Mouse (Mus musculus): Measurements from ENCODE around the gene Neurl1a. TPM values are rescaled to one million over a fixed set of nuclear protein-coding genes. Genes with fewer than 3 reads are reported as not detected.
"Not testable (repeated sequence)": the region's sequence is repeated elsewhere in the genome, so short reads cannot be mapped to it uniquely, and the experiment has no call there.

Neurl1a gene
- polyA plus RNA-seq, 1 experiment from 2014 or later = 2.7 TPM

- TF ChIP-seq CTCF (IDR thresholded peaks at IDR 0.05; ENCODE audit: low read depth) = no peak
- peak overlapping the region; percentile 66 for H3K4me2 ChIP-seq (ENCODE audit: low read length)
- H3K9me3 ChIP-seq (replicated peaks; ENCODE audit: low read length) = no peaks in the 10 kb centered on the region
- H3K36me3 ChIP-seq (ENCODE audit: insufficient read depth, low read length) = 0 out of 2 replicates have a peak, but pooled peaks cover 5% of the 10 kb centered on the region
- no peaks in the 10 kb centered on the region for H3K27me3 ChIP-seq (ENCODE audit: insufficient read depth, low read length)
- ATAC-seq (replicated peaks; ENCODE audit: low FRiP score, low read depth) (no peak; the same call in 1 of the 2 replicates), DNase-seq (ENCODE audit: low spot score) (peak; percentile 40)
- peaks cover 9% of the 10 kb centered on the region; the same call in 1 of the 2 replicates for H3K4me1 ChIP-seq (replicated peaks; ENCODE audit: insufficient read depth, low read length)
- peak overlapping the region; percentile 69 for H3K9ac ChIP-seq (ENCODE audit: low read depth, low read length)
- H3K4me3 ChIP-seq (replicated peaks; ENCODE audit: low read depth, low read length) = peak overlapping the region; percentile 42
- 25% methylated on average over 6 of the region's 6 CpGs for WGBS
- peak overlapping the region; percentile 80 for H3K27ac ChIP-seq
Observed at GRCm38 (mm10) chr19:47137051-47137581, 41.5 kb upstream of the Neurl1a start.

DNA sequence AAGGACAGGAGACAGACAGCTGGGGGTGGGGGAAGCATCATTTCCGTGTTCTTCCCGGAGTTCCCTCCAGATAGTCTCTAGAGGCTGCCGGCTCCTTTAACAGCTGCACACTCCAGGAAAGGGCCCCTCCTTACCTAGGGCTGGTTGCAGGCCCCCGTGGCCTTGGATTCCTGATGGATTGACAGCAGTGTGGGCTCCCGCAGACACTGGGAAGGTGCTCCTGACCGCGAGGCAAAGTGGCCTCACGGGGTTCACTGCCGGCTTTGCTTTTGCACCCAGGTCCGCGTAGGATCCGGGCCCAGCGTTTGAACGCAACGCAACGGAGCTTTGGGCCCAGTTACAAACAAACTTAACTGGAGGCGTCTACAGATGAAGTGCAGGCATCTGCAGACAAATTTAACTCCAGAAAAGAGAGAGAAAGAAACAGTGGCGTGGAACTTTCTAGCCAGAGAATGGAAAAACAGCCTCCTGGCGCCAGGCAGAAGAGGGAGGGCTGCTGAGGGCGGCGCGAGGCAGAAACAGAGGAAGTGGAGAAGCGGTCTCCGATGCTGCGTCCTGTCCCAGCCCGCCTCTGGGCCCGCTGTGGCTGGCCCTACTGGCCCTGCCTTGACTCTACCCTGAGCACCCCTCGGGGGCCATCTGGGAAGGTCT, 40.7 kb upstream of the Neurl1a start, which contains the start of gene Calhm2:
TSS of gene Calhm2 (minus strand) at position 524 of the 651 bp plus-strand sequence.
- WGBS = 5% methylated on average over 28 of the region's 28 CpGs
- no peaks in the 10 kb centered on the region for H3K9me3 ChIP-seq (replicated peaks; ENCODE audit: low read length)
- peaks cover 9% of the 10 kb centered on the region; the same call in 1 of the 2 replicates for H3K4me1 ChIP-seq (replicated peaks; ENCODE audit: insufficient read depth, low read length)
- H3K4me3 ChIP-seq (replicated peaks; ENCODE audit: low read depth, low read length) = peak within 1 kb of the TSS; percentile 42
- peak; percentile 86 for DNase-seq (ENCODE audit: low spot score)
- peak; percentile 52 for ATAC-seq (replicated peaks; ENCODE audit: low FRiP score, low read depth)
- H3K9ac ChIP-seq (ENCODE audit: low read depth, low read length) = peak within 1 kb of the TSS; percentile 69
- H3K27me3 ChIP-seq (ENCODE audit: insufficient read depth, low read length) = no peaks in the 10 kb centered on the region
- peak within 1 kb of the TSS; percentile 66 for H3K4me2 ChIP-seq (ENCODE audit: low read length)
- TF ChIP-seq CTCF (IDR thresholded peaks at IDR 0.05; ENCODE audit: low read depth) = no peak
- H3K27ac ChIP-seq = peak within 1 kb of the TSS; percentile 80
- no peaks in the 10 kb centered on the region for H3K36me3 ChIP-seq (ENCODE audit: insufficient read depth, low read length)

GRCm38 (mm10) chr19:47139611-47140010, 39.0 kb upstream of the Neurl1a start:
- not testable (repeated sequence) for H3K4me1 ChIP-seq (replicated peaks; ENCODE audit: insufficient read depth, low read length); H3K27ac ChIP-seq; H3K4me3 ChIP-seq (replicated peaks; ENCODE audit: low read depth, low read length); ATAC-seq (replicated peaks; ENCODE audit: low FRiP score, low read depth); H3K4me2 ChIP-seq (ENCODE audit: low read length); H3K27me3 ChIP-seq (ENCODE audit: insufficient read depth, low read length); H3K36me3 ChIP-seq (ENCODE audit: insufficient read depth, low read length); H3K9me3 ChIP-seq (replicated peaks; ENCODE audit: low read length); H3K9ac ChIP-seq (ENCODE audit: low read depth, low read length)
- peak; percentile 24 for TF ChIP-seq CTCF (IDR thresholded peaks at IDR 0.05; ENCODE audit: low read depth)
- WGBS = 32% methylated on average over 7 of the region's 7 CpGs
- peak; percentile 44 for DNase-seq (ENCODE audit: low spot score)

DNA sequence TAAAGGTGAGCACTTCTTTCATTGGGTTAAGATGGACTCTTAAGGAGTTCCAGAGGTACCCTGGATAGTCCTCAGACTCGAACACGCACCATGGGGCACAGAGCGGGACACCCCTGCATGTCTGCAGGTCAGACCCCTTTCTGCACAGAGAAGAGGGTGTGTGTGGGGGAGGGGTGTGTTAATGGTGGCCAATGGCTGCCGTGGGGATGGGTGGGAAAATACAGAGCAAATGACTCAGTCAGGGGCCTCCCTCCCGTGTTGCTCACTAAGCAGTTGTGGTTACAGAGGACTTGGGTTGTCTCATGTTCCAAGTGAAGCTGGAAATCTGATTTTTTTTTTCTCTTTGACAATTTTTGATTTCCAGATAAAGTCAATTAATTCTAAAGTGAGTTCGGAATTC, 36.2 kb upstream of the Neurl1a start:
- ATAC-seq (replicated peaks; ENCODE audit: low FRiP score, low read depth) = no peak

GRCm38 (mm10) chr19:47144154-47144553, 34.5 kb upstream of the Neurl1a start, which contains the start of gene Calhm1:
Calhm1 (minus strand) TSS chr19:47144254.
- no peak within 1 kb of the TSS for H3K9ac ChIP-seq (ENCODE audit: low read depth, low read length)
- no peak for TF ChIP-seq CTCF (IDR thresholded peaks at IDR 0.05; ENCODE audit: low read depth)
- DNase-seq (ENCODE audit: low spot score) = no peak
- no peaks in the 10 kb centered on the region for H3K27me3 ChIP-seq (ENCODE audit: insufficient read depth, low read length)
- no peak within 1 kb of the TSS for H3K4me2 ChIP-seq (ENCODE audit: low read length)
- ATAC-seq (replicated peaks; ENCODE audit: low FRiP score, low read depth) = no peak
- WGBS = 86% methylated on average over 6 of the region's 6 CpGs
- H3K4me1 ChIP-seq (replicated peaks; ENCODE audit: insufficient read depth, low read length) = no peaks in the 10 kb centered on the region
- no peak within 1 kb of the TSS for H3K4me3 ChIP-seq (replicated peaks; ENCODE audit: low read depth, low read length)
- no peaks in the 10 kb centered on the region for H3K9me3 ChIP-seq (replicated peaks; ENCODE audit: low read length)
- H3K36me3 ChIP-seq (ENCODE audit: insufficient read depth, low read length) = no peaks in the 10 kb centered on the region
- no peak within 1 kb of the TSS for H3K27ac ChIP-seq

More for the DNA sequence above, 36.2 kb upstream of the Neurl1a start:
- Histone ChIP-seq H3K36me3 (ENCODE audit: insufficient read depth, low read length) (no peaks in the 10 kb centered on the region), H3K27me3 (ENCODE audit: insufficient read depth, low read length) (no peaks in the 10 kb centered on the region), H3K27ac (no peak overlapping the region), H3K9ac (ENCODE audit: low read depth, low read length) (no peak overlapping the region), H3K9me3 (replicated peaks; ENCODE audit: low read length) (no peaks in the 10 kb centered on the region), H3K4me3 (replicated peaks; ENCODE audit: low read depth, low read length) (no peak overlapping the region), H3K4me2 (ENCODE audit: low read length) (no peak overlapping the region), H3K4me1 (replicated peaks; ENCODE audit: insufficient read depth, low read length) (no peaks in the 10 kb centered on the region; the same call in 1 of the 2 replicates)
- no peak for TF ChIP-seq CTCF (IDR thresholded peaks at IDR 0.05; ENCODE audit: low read depth)
- WGBS = 76% methylated on average over 6 of the region's 6 CpGs
- no peak for DNase-seq (ENCODE audit: low spot score)

DNA sequence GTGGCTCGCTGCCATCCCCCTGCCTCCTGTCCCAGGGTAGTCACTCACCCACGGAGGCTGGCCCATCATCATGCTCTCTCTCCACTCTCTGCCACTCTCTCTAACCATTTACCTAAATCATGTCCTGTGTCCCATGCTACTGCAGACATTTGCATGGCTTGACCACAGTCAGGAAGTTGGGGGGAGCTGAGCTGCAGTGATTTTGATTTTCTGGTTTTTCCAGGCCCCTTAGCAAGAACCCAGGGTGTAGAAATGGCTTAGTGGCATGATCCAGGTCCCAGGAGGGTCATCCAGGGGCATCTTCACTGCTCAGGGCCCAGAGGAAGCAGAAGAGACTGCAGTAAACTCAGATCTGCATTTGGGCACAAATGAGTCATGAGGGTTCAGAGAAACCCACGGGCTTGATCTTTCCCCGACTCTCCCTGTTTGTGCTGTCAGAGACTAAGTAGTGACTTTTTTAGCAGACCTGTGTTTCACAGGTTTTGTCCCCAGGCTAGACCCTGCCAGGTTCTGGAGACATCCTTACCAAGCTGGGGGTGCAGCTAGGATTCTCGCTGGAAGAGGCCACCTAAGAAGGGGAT, 30.3 kb upstream of the Neurl1a start:
- Histone ChIP-seq H3K27me3 (ENCODE audit: insufficient read depth, low read length) (no peaks in the 10 kb centered on the region), H3K4me2 (ENCODE audit: low read length) (no peak overlapping the region), H3K9ac (ENCODE audit: low read depth, low read length) (no peak overlapping the region), H3K4me3 (replicated peaks; ENCODE audit: low read depth, low read length) (no peak overlapping the region), H3K27ac (no peak overlapping the region), H3K9me3 (replicated peaks; ENCODE audit: low read length) (no peaks in the 10 kb centered on the region), H3K4me1 (replicated peaks; ENCODE audit: insufficient read depth, low read length) (0 out of 2 replicates have a peak, but pooled peaks cover 4% of the 10 kb centered on the region), H3K36me3 (ENCODE audit: insufficient read depth, low read length) (no peaks in the 10 kb centered on the region)
- WGBS = 68% methylated on average over 5 of the region's 5 CpGs
- no peak for TF ChIP-seq CTCF (IDR thresholded peaks at IDR 0.05; ENCODE audit: low read depth)
- DNase-seq (ENCODE audit: low spot score) (no peak), ATAC-seq (replicated peaks; ENCODE audit: low FRiP score, low read depth) (no peak)
